Mouse (Mus musculus): Measurements from ENCODE around the gene Slc2a2.

Slc2a2 gene

DNA sequence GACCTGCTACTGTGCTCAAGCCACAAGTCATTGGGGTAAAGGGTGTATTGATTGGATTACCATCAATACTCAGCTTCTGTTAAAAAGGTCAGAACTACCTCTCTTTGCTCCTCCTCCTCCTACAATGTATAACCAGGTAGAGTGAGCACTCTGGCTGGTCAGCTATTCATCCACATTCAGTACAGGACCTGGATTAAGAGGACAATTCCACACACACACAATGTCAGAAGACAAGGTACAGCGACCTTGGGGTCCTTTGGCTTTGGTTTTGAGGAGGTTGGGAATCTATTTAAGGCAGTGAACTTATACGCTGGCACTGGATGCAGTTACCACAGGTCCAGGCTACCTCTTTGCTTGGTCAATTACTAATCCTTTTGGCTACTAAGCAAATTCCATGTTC is at the start of gene Slc2a2:
TSS of gene Slc2a2 (plus strand) at position 107 of the 400 bp plus-strand sequence.
- DNase-seq (ENCODE audit: low spot score in 2 of 2): no peak

DNA sequence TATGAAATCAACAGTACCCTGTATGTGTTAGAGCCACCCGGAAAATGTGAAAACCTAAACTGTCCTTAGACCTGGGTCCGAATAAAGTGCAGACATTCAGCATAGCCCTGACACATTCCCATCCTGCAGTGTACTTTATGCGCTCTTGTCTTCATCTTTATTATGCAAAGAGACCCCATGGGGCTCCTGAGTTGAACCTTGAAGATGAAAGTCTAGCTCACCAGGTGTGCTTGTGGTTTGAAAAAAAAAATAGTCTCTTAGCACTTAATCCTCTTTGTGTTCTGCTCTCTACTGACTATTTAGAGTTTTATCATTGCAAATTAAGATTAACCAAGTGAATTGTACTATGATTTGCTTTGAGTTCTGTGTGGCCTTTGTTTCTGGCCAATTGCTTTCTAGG is 45.1 kb upstream of the Slc2a2 start:
- DNase-seq (ENCODE audit: low spot score in 2 of 2): no peak

DNA sequence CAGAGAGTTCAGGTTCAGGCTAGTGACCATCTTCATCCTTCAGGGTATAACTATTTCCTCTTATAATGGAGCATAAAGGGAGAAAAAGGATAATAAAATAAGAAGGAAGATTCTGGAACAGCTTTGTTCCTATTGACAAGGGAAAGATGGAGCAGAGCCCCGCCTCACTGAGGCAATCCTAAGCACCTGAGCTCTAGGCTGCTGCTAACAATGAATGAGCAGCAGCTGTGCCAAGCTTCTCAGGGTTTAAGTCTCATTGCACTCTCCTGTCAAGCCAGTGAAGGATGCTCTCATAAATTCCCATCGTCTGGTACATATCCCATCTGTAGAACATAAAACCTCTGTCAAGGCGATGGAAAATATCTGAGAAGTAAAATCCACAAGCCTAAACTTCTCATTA is 44.7 kb upstream of the Slc2a2 start:
- no peak for DNase-seq (ENCODE audit: low spot score in 2 of 2)

DNA sequence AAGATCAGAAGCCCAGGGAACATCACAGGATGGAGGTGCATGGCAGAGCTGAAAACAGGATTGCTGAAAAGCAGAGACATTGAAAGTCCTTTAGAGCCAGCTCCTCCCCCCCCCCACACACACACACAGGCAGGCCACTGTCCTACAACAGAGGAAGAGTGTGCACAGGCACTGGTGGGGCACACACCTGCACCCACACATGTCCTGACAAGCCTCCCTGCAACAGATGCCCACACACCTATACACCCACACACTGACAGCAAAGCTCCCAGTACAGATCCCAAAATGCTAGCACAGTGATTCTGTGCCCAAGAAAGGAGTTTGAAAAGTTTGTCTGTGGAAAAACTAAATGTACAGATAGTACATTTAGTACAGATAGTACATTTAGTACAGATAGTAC is 43.0 kb upstream of the Slc2a2 start:
- DNase-seq (ENCODE audit: low spot score in 2 of 2): no peak

DNA sequence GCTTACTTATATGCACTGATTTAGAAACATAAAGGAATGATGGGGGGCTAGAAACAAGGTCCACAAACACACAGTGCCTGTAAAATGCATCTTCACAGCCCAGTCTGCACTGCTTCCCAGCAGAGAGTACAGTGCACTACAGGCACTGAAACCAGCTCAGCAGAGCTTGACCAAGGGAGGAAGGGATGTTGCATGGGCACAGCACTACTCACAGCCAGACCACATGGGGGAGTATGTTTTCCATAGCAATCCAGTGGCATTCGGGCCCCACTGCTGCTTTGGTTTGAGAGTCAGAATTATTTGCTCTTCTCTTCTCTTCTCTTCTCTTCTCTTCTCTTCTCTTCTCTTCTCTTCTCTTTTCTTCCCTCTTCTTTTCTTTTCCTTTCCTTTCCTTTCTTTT is 39.4 kb upstream of the Slc2a2 start:
- no peak for DNase-seq (ENCODE audit: low spot score in 2 of 2)

DNA sequence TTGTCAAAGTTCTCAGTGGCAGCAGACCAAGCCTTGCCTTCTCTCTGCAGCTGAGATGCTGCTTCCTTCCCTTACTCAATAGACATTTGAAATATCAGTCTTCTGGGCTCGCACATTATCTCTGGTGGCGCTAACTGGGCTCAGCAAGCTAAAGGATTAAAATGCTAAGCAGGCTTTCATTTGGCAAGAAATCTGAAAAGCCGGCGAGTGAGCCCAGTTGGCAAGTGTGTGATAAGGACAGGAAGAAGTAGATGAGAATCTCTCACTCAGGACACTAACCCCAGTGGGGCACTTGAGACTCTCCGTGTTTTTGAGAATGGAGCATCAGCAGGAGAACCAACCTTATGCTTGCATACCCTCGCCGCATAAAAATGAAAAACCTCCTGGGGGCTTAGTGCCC is 16.9 kb upstream of the Slc2a2 start:
- DNase-seq (ENCODE audit: low spot score in 2 of 2): no peak

DNA sequence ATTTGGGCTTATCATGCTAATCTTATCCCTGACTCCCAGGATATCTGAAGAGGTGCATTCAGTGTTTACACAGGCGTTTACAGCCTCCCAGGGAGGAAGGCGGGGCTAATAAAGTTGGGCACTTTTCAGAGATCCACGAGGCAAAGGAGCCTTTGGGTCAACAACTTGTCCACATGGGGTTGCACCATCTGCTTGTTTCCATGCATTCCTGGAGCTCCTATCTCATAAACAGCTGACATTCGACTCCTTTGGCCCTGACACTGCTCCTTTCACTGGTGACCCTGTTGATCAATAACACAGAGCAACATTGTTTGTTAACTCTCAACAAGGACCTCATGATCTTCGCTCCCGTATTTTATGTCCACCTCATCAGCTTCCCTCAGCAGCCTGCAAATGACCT is 15.8 kb upstream of the Slc2a2 start:
- no peak for DNase-seq (ENCODE audit: low spot score in 2 of 2)

DNA sequence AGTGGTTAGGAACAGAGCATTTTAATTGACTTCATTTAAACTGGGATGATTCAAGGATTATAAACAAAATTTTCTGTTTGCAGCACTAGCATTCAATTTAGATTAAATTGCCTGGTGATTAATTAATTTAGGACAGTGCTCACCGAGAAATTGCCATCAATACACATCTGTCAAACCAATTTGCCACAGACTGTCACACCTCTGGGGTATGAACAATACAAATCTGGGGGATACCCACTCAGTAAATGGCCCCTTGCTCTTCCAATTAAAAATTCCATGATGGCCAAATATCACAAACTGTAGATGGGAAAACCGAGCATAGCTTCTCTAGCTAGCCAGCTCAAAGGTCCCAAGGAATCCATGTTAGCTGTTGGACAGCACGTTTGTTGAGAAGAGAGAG is 15.3 kb upstream of the Slc2a2 start:
- no peak for DNase-seq (ENCODE audit: low spot score in 2 of 2)

DNA sequence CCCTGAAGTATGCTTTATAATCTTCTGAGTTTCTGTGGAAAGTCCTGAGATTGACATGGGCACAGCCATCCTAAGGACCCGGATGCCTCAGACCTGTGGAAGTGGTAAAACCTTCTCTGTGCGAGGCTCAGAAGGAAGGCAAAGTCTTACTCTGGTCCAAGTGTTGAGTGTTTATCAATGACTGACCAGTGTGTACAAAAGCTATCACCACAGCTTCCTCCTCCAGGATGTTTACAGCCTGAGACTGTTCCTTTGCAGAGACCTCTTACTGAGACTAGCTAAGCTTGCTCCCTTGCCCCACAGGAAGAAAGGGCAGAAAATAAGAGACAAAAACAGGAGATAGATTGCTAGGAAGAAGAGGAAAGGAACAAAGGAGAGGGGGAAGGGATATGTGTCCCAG is 12.2 kb upstream of the Slc2a2 start:
- no peak for DNase-seq (ENCODE audit: low spot score in 2 of 2)

DNA sequence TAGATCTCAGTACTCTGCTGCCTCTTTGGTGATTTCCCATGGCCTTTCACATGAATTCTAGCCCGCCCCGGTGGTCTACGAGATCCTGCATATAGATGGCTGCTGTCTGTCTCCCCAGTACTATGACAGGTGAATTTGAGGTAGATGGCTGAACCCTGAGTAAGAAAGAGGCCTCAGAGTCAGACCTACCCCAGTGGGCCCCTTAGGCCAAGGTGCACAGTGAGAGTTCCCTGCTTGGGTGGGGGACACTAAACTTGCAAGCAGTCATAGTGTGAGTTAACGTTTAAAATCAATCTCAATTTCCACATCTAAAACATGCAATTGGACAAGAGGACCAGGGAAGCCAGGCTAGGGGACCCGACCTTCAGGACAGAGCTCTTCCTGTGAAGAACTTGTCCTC is 2.9 kb upstream of the Slc2a2 start:
- no peak for DNase-seq (ENCODE audit: low spot score in 2 of 2)

DNA sequence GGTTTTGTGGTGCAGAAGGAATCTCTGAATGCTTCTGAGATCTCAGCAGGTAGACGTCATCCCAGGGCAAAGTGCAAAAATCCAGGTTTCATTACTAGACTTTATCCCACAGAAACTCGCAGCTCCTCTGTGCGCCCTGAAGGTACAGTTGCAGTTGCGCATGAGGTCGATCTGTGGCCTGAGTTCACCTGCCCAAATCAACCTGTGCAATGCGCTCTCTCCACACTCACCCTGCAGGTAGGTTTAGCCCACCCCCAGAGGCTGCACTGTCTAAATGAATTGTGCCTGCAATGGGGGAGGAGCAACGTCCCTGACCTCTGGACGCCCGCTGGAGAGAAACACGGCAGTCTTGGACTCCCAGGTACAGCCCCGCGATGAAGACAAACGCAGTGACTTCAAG is 2.1 kb upstream of the Slc2a2 start:
- DNase-seq (ENCODE audit: low spot score in 2 of 2): no peak

DNA sequence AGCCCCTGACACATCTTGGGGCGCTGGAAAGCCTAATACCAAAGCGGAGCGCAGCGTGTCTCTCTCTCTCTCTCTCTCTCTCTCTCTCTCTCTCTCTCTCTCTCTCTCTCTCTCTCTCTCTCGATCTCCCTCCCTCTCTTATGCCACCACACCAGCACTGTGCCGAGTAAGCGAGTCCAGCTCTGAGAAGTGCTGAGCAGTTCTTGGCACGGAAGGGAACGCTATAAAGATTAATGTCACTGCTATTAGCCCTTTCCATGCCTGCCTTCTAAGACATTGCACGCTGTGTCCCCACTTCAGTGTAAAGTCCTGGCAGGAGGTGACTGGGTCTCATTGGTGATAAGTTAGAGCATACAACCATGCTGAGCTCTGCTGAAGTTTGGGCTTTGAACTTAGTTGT is 1.5 kb upstream of the Slc2a2 start:
- no peak for DNase-seq (ENCODE audit: low spot score in 2 of 2)

DNA sequence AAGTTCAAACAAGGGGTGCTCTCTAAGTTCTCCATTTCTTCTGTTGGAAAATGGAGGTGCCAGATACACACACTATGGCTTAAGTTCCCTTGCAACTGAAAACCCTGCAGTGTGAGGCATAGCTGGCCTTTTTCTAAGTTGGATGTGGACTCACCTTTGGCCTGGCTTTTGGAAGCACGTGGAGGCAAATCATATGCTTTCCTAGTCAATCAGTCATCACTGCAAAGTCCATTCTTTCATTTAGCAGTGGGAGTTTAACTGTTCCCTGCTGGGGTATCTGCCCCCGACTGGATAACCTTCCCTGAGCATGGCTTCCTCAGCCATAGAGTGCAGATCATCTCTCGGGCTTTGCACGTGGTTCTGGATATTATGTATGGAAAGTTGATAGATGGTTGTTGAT is 1.9 kb downstream of the Slc2a2 start:
- DNase-seq (ENCODE audit: low spot score in 2 of 2): no peak

DNA sequence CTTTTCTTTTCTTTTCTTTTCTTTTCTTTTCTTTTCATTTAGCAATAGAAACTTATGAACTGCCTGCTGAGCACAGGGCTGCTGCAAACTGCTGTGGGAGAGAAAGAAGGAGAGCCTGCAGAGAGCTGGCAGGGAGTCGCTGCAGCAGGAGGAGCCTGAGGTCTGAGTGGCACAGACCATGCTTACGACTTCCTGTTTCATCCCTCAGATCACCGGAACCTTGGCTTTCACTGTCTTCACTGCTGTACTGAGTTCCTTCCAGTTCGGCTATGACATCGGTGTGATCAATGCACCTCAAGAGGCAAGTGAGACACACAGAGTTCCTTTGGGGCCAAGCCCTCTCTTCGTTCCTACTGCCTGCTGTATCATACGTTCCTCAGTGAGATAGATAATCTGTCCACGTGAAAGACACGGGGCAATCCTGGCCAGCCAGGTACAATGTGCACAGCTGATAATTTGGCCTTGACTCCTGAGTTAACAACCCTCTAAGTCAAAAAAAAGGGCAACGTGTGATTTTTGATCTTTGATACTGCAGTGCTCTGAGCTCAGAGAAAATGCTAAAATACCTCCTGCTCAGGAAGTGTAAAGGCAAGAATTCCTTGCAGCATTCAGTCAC is 7.9 kb downstream of the Slc2a2 start:
- DNase-seq (ENCODE audit: low spot score in 2 of 2): no peak

DNA sequence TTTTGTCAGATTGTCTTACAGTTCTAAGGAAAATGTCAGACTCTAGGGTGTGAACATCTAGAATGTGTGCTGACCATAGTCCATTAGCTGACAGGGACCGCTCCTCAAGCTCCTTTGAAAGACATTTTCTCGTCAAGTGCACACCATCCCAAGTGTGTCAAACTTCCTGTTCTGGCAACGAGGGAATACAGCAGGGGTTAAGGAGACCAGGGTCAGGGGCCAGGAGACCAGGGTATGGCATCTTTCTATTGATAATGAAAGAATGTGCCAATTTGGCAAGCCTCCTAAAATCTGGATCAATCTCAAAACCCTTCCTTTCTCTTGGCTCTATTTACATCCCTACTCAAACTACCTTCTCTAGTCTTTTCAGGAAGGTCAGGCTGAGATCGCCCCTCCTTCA is 9.0 kb downstream of the Slc2a2 start:
- DNase-seq (ENCODE audit: low spot score in 2 of 2): no peak

DNA sequence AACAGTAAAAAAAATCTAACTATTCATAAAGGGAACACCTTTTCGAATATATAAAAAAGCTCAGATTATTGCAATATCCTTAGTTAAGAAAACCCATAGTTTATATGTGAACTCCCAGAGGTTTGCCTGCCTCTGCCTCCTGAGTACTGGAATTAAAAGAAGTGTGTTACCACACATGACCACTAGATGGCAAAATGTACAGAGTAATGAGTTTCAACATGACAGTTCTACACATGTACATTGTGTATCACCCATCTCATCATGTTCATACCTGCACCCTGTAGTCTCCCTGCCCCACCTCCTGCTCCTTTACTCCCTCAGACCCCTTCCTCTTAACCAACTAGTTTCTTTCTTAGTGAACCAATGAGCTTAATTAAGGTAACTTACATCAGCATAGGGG is 12.0 kb downstream of the Slc2a2 start:
- peak in 1 of 2 experiments; percentile 4 for DNase-seq (ENCODE audit: low spot score in 2 of 2)

DNA sequence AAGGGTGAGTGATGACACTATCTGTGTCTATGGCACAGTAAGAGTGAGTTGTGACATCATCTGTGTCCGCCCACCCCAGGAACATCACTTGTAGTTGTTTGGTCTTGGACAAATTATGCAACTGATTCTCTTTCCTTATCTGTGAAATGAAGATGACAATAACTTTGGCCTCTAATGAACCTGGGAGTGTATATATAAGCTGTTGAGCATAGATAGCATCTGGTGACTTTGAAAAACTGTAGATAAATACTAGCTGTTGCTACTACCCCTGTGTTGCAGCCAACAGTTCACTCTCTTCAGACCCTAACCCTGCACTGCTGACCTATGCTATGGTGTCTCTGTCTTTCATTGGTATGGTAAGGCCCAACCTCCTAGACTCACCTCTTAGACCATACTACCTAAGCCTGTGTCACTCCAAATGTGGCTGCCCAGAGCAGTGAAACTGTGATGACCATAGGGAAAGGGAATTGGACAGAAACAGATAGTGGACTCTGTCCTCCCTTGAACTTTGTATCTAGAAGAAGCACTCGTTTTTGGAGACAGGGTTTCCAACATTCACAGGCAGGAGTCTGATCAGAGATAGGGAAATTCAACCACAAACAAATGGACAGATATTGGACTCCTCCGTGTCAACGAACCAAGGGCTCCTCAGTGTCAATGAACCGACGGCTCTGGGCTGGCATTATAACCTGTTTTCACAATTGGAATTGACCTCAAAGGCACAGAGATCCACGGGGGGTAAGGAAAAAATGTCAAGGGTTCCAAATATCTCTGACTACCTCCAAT is 16.4 kb downstream of the Slc2a2 start:
- no peak for DNase-seq (ENCODE audit: low spot score in 2 of 2)

DNA sequence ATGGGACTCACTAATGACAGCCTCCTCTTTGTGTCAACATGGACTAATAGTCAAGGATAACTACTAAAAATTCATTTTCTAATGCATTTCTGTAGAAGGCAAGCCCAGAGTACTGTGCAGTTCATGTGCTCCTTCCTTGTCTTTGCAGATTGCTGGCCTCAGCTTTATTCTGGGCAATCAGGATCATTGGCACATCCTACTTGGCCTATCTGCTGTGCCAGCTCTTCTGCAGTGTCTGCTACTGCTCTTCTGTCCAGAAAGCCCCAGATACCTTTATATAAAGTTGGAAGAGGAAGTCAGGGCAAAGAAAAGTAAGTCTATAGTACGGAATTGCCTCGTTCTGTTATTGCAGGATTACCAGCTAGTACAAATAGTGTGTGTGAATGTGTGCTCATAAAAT is 20.8 kb downstream of the Slc2a2 start:
- no peak for DNase-seq (ENCODE audit: low spot score in 2 of 2)

DNA sequence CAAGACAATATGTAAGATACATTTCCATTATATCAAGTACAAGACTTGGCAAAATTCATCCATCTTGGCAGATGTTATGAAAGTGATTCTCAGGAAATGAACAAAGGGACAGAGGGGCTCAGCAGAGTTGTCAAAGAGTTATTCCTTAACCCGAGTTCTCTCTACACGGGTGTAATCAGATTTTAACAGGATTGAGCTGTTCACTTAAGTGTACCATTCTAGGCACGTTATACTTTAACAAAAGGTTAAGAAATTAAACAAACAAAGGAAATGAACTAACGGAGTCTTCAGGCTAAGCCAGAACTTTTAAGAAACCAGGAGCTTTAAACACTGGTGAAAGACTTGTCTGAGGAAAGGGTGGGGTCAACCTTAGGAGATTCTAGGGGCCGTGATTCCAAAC is 23.5 kb downstream of the Slc2a2 start:
- DNase-seq (ENCODE audit: low spot score in 2 of 2): no peak

DNA sequence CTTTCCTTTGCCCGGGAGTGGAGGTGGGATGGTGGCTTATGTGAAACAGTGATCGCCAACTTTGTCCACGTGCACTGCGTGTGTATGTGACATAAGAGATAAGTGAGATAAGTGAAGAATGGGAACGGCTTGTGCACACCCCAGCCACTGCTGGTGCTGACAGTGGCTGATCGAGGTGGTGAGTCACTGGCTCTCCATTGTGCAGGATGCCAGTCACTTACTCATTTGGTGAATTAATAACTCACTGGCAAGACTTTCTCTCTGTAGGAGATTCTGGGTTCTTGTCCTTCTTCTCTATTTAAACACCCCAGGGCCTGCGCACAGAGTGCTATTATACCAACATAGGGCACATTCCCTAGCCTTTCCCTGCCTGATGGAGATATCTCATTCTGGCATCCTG is 24.1 kb downstream of the Slc2a2 start:
- DNase-seq (ENCODE audit: low spot score in 2 of 2): no peak

DNA sequence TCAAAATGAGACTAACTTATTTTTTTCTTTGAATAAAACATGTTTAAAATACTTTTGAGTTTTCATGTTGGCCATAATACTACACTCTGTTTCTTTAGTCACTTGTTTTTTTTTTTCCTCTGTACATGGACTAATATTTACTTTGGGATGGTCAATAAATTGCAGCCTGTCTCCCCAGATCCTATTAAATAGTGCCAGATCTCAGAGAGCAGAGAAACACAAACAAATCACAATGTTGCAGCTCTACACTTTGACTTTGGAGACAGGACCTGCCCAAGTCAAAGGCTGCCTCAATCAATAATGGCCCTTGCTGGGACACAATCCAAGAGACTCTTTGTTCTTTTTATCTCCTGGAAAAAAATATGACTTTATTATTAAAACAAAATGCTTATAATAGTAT is 24.8 kb downstream of the Slc2a2 start:
- no peak for DNase-seq (ENCODE audit: low spot score in 2 of 2)

DNA sequence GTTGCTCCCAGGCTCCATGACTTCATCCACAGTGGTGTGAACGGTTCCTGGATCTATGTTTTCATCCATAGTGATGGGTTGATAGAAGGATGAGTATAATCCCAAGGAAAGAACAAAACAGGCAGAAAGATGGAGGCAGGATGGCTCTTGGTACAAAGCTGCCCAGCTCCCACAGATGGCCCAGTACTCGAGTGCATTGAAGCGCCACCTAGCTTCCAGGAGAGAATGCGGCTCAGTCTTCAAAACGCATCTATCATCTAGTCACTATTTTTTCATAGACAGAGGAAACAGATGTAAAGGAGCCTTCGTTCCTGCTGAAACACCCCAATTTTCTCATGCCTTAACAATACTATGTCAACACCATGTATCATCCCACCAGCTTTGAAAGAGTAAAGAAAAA is 25.8 kb downstream of the Slc2a2 start:
- DNase-seq (ENCODE audit: low spot score in 2 of 2): no peak

DNA sequence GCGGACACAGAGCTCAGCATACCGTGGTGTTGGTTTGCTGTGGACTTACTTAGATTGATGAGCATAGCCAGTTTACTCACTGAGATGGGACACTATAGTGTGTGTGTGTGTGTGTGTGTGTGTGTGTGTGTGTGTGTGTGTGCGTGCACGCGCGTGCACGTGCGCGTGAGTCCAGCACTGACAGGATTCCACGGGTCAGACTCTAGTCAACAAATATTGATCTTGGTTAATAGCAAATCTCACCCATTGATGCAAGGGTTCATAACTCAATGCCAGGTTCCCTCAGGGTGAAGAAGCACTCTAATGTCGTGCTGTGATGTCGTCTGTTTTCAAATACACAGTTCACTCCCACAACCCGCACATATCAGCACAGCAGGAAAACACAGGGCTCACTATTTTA is 27.5 kb downstream of the Slc2a2 start:
- DNase-seq (ENCODE audit: low spot score in 2 of 2): no peak

DNA sequence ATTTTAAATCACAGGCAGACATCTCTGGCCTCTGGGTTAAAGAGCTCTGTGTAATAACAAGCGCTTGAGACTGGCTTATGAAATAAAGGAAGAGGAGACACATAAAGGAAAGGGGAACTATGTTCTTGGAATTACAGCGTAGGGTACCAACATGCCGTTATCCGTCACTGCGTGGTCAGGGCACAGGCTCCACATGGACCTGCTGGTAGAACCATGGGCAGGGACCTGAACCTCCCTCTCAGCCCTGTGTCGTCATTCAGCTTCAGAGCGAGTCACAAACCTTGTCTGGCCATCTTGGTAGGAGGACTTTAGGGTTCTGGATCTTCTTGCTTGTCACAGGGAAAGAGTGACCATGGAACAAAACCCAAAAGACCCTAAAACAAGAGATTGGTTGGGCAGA is 28.7 kb downstream of the Slc2a2 start:
- no peak for DNase-seq (ENCODE audit: low spot score in 2 of 2)

Data from spleen, postnatal 10 days (tissue).